Mouse (Mus musculus): ENCODE measurements around the gene H2-Q10. TPM values are rescaled to one million over a fixed set of nuclear protein-coding genes. Genes with fewer than 3 reads are reported as not detected.
"Not testable (repeated sequence)": the region's sequence is repeated elsewhere in the genome, so short reads cannot be mapped to it uniquely, and the experiment has no call there.

The H2-Q10 gene
- polyA plus RNA-seq, 1 experiment = 0.04 TPM

GRCm38 (mm10) chr17:35434836-35435235 lies 35.1 kb upstream of the H2-Q10 start:
- not testable (repeated sequence) for H3K4me3 ChIP-seq (ENCODE audit: insufficient read depth, low read length); H3K4me1 ChIP-seq (ENCODE audit: control insufficient read depth, insufficient read depth, low read length)
- peak; percentile 38; the same call in 1 of the 2 replicates for TF ChIP-seq CTCF (IDR thresholded peaks at IDR 0.05; ENCODE audit: extremely low read depth, insufficient read depth, low read length)

DNA sequence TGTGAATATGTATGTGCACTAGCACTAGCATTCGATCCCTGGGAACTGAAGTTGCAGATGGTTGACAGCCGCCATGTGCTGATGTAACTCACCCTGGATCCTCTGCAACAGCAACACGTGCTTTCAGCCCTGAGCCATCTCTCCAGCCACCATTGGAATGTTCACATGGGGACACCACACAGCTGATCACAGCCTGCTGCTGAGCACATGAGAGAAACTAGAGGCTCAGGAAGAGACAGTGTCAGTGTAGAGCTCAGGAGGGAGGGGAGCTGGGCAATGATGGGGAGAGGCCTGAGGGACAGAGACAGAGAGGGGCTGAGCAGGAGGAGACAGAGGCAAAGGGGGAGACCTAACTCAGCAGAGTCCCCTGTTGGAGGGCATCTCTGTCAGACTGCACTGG lies 34.3 kb upstream of the H2-Q10 start:
- H3K4me3 ChIP-seq (ENCODE audit: insufficient read depth, low read length); H3K4me1 ChIP-seq (ENCODE audit: control insufficient read depth, insufficient read depth, low read length); H3K27ac ChIP-seq (ENCODE audit: insufficient read depth, low read length): not testable (repeated sequence)

More at GRCm38 (mm10) chr17:35434836-35435235, 35.1 kb upstream of the H2-Q10 start:
- not testable (repeated sequence) for H3K27ac ChIP-seq (ENCODE audit: insufficient read depth, low read length)

DNA sequence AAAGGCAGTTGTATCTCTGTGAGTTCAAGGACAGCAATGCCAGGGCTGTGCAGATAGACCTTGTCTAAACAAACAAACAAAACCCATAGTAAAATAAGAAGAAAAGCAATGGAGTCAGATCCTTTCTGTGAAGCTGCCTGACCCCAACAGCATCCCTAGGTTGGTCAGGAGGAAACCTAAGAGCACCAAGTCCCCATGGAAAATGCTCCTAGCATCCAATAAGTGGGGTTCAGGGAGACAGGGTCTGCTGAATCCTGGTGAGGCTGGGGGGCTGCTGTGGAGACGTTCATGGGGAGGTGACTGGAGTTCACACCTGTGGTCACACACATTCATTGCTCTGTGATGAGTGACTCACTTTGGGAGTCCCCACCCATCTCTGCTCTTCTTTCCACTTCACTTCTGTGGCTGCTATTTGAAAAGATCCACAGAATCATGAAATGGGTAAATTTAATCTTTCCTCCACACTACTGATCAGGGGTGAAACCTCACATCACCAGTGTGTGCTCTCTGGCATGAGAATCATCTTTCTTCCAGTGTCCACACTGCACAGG lies 32.4 kb upstream of the H2-Q10 start:
- not testable (repeated sequence) for H3K27ac ChIP-seq (ENCODE audit: insufficient read depth, low read length); H3K4me3 ChIP-seq (ENCODE audit: insufficient read depth, low read length); H3K4me1 ChIP-seq (ENCODE audit: control insufficient read depth, insufficient read depth, low read length)

- not testable (repeated sequence) for H3K4me1 ChIP-seq (ENCODE audit: control insufficient read depth, insufficient read depth, low read length)
Measured at GRCm38 (mm10) chr17:35438395-35438794, 31.5 kb upstream of the H2-Q10 start.

GRCm38 (mm10) chr17:35438885-35439284 lies 31.0 kb upstream of the H2-Q10 start, which contains the start of gene H2-Q7:
Gene H2-Q7 (plus strand): TSS chr17:35439155.
- peak within 1 kb of the TSS; percentile 17; the same call in 1 of the 2 replicates for H3K4me3 ChIP-seq (ENCODE audit: insufficient read depth, low read length)
- not testable (repeated sequence) for H3K4me1 ChIP-seq (ENCODE audit: control insufficient read depth, insufficient read depth, low read length); H3K27ac ChIP-seq (ENCODE audit: insufficient read depth, low read length)

More at GRCm38 (mm10) chr17:35438395-35438794, 31.5 kb upstream of the H2-Q10 start:
- not testable (repeated sequence) for H3K4me3 ChIP-seq (ENCODE audit: insufficient read depth, low read length); H3K27ac ChIP-seq (ENCODE audit: insufficient read depth, low read length)

GRCm38 (mm10) chr17:35439295-35439747 lies 30.6 kb upstream of the H2-Q10 start:
- H3K4me3 ChIP-seq (ENCODE audit: insufficient read depth, low read length) = peak overlapping the region; percentile 17; the same call in 1 of the 2 replicates
- not testable (repeated sequence) for H3K4me1 ChIP-seq (ENCODE audit: control insufficient read depth, insufficient read depth, low read length); H3K27ac ChIP-seq (ENCODE audit: insufficient read depth, low read length)

- H3K4me3 ChIP-seq (ENCODE audit: insufficient read depth, low read length); H3K4me1 ChIP-seq (ENCODE audit: control insufficient read depth, insufficient read depth, low read length); H3K27ac ChIP-seq (ENCODE audit: insufficient read depth, low read length): not testable (repeated sequence)
Measured at GRCm38 (mm10) chr17:35439925-35440645, 29.8 kb upstream of the H2-Q10 start.

- not testable (repeated sequence) for H3K27ac ChIP-seq (ENCODE audit: insufficient read depth, low read length); H3K4me1 ChIP-seq (ENCODE audit: control insufficient read depth, insufficient read depth, low read length); H3K4me3 ChIP-seq (ENCODE audit: insufficient read depth, low read length)
Measured at GRCm38 (mm10) chr17:35442376-35442775, 27.5 kb upstream of the H2-Q10 start.

DNA sequence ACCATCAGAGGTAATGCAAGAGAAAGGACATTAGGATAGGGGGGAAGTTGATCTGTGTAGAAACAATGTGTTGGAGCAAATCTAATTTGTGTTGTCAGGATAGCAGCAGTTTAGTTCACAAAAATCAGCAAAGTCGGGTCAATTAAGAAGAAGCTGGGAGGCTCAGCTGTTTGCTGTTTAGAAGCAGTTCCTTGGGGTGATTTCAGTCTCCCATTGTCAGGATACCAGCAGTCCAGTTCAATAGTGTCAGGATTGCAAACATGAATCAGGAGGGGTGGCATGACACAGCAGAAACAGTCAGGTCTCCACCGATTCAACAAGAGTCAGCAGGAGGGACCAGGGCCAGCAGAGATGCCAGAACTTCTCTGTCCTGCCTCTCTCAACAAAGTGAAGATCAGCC lies 25.4 kb upstream of the H2-Q10 start:
- not testable (repeated sequence) for H3K4me1 ChIP-seq (ENCODE audit: control insufficient read depth, insufficient read depth, low read length); H3K4me3 ChIP-seq (ENCODE audit: insufficient read depth, low read length); H3K27ac ChIP-seq (ENCODE audit: insufficient read depth, low read length)

DNA sequence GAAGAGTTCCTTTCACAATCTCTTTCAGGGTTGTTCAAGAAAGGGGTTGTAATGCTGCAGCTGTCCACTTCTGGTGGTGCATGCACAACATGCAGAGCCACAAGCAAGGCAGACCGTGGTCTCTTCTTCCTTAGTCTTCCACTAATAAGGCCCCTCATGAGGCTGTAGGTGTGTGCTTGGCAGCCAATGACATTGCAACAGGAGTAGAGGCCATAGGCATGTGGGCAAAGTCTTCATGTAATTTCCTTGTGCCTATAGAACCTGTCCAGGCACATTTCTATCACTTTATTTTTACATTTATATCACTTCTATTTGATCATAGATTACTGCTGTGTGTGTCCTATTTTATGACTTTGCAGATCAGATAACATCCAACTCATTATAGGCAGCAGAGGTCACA lies 11.6 kb upstream of the H2-Q10 start:
- not testable (repeated sequence) for H3K4me3 ChIP-seq (ENCODE audit: insufficient read depth, low read length); H3K4me1 ChIP-seq (ENCODE audit: control insufficient read depth, insufficient read depth, low read length); H3K27ac ChIP-seq (ENCODE audit: insufficient read depth, low read length)

GRCm38 (mm10) chr17:35460513-35461341 lies 9.2 kb upstream of the H2-Q10 start:
- H3K4me1 ChIP-seq (ENCODE audit: control insufficient read depth, insufficient read depth, low read length); H3K4me3 ChIP-seq (ENCODE audit: insufficient read depth, low read length); H3K27ac ChIP-seq (ENCODE audit: insufficient read depth, low read length): not testable (repeated sequence)
